Mouse (Mus musculus): ENCODE data around the gene Entpd4b. TPM values are rescaled to one million over a fixed set of nuclear protein-coding genes. Genes with fewer than 3 reads are reported as not detected.
"Not testable (repeated sequence)": the region's sequence is repeated elsewhere in the genome, so short reads cannot be mapped to it uniquely, and the experiment has no call there.

The Entpd4b gene
- polyA plus RNA-seq, 1 experiment from 2014 or later = 13.9 TPM

DNA sequence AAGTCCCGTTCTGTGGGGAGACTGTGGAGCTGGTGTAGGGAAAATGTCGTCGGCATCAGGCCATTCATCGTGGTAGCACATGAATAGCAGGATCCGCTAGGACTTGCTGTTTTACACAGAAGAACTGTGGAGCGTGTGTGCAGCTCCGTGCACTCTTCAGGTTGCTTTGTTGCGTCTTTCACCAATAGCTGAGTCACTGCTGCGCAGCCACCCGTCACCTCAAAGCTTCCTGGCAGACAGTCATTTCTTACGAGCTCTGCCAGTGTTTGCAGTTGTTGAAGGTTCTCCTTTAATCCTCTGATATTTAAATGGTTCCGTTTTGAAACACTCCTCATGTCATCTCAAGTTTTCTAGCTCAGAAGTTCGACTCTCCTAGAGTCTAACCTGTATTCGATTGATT lies 2.3 kb downstream of the Entpd4b start:
- not testable (repeated sequence) for H3K9me3 ChIP-seq; H3K36me3 ChIP-seq; H3K4me1 ChIP-seq; H3K27ac ChIP-seq; ATAC-seq (ENCODE audit: borderline replicate concordance, extremely low read depth, low FRiP score, low TSS enrichment); H3K9ac ChIP-seq; H3K4me3 ChIP-seq; H3K27me3 ChIP-seq; H3K4me2 ChIP-seq
- no CpG with 5 or more reads among the region's 14 CpGs for WGBS

Other genes starting within 250 kb of the Entpd4b start
- gene Gm16867, start 52.1 kb upstream of the Entpd4b start, polyA plus RNA-seq (2015; fragmentation: Nextera tagmentation; extraction: Ambion mirVana) = not detected in 2 replicates
- gene Gm27179, start 42.9 kb upstream of the Entpd4b start, polyA plus RNA-seq (2015; fragmentation: Nextera tagmentation; extraction: Ambion mirVana) = not detected in 2 replicates